Mouse (Mus musculus): ENCODE measurements around the gene Rhbdd3. TPM values are rescaled to one million over a fixed set of nuclear protein-coding genes. Genes with fewer than 3 reads are reported as not detected.
A peak's percentile ranks its signal among the peaks of the same experiment; 100 is the strongest.

Gene Rhbdd3
- polyA plus RNA-seq, 1 experiment = 232 TPM

DNA sequence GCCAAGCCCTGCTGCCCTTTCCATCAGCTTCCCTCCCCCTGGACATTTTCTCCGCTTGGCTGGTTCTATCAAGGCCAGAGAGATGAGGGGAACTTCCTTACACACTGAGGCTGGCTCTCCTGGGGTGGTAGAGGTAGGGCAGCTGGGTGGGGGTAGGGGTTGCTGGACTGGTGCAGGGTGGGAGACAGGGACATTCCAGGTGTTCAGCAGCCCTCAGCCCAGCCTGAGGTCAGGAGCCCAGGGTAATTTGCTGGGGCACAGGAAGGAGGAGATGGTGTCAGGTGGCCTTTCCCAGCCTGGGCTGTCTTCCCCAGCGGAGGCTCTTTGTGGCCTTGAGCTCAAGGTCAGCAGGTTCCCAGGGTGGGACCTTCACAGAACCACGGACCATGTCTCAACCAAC, 46.9 kb downstream of the Rhbdd3 start:
- no peaks in the 10 kb centered on the region for H3K36me3 ChIP-seq (ENCODE audit: control insufficient read depth, insufficient read depth, low read length)
- no peak overlapping the region for H3K27ac ChIP-seq (ENCODE audit: control insufficient read depth, insufficient read depth, low read depth, low read length)
- TF ChIP-seq CTCF (IDR thresholded peaks at IDR 0.05; ENCODE audit: control insufficient read depth, insufficient read depth, insufficient replicate concordance, low read depth, low read length) = no peak
- H3K27me3 ChIP-seq (ENCODE audit: control insufficient read depth, insufficient read depth, low read length) = no peaks in the 10 kb centered on the region
- no peaks in the 10 kb centered on the region for H3K4me1 ChIP-seq (ENCODE audit: control insufficient read depth, insufficient read depth, low read length)
- no peak overlapping the region for H3K4me3 ChIP-seq (ENCODE audit: control insufficient read depth, low read depth, low read length)

DNA sequence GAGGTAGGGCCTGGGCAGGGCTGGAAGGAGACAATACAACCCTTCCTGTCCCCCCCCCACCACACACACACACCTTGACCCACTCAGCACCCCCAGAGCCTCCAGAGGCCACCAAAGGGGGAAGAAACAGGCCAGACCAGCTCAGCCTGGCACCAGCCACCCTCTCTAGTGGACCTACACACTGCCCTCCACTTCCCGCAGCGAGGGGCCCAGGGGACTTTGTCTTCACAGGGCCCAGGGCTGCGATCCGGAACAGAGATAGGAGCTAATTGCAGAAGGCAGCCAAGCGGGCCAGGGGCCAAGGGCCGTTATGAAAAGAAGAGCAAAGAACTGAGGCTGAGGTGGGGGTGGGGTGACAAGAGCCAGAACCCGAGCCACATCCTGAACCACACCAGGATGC, 50.5 kb downstream of the Rhbdd3 start:
- TF ChIP-seq POLR2A (IDR thresholded peaks at IDR 0.05; ENCODE audit: control insufficient read depth, low read depth, low read length) (no peak), CTCF (IDR thresholded peaks at IDR 0.05; ENCODE audit: control insufficient read depth, insufficient read depth, insufficient replicate concordance, low read depth, low read length) (no peak)
- H3K36me3 ChIP-seq (ENCODE audit: control insufficient read depth, insufficient read depth, low read length) = no peaks in the 10 kb centered on the region
- H3K27ac ChIP-seq (ENCODE audit: control insufficient read depth, insufficient read depth, low read depth, low read length) = no peak overlapping the region
- no peaks in the 10 kb centered on the region; the same call in 1 of the 2 replicates for H3K27me3 ChIP-seq (ENCODE audit: control insufficient read depth, insufficient read depth, low read length)
- H3K4me1 ChIP-seq (ENCODE audit: control insufficient read depth, insufficient read depth, low read length) = peaks cover 11% of the 10 kb centered on the region
- H3K4me3 ChIP-seq (ENCODE audit: control insufficient read depth, low read depth, low read length) = no peak overlapping the region

DNA sequence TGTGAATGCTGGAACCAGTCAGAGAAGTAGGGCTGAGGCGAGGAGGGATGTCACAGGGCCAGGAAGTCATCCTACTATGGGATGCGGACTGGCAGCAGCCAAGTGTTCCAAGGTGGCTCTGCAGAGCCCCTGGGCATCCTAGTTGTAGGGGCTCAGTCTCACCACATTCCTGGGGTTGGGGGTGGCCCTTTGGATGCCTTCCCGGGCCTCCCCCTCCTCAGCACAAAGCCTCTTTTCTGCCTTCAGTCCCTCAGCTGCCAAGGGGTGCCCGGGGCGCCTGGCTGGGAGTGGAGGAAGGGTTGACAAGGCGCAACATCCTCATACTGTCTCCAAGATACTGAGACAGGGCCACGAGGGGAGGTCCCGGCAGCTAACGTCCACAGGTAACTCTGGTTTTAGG, 51.2 kb downstream of the Rhbdd3 start:
- peaks cover 11% of the 10 kb centered on the region for H3K4me1 ChIP-seq (ENCODE audit: control insufficient read depth, insufficient read depth, low read length)
- H3K4me3 ChIP-seq (ENCODE audit: control insufficient read depth, low read depth, low read length) = no peak overlapping the region
- H3K36me3 ChIP-seq (ENCODE audit: control insufficient read depth, insufficient read depth, low read length) = no peaks in the 10 kb centered on the region
- H3K27ac ChIP-seq (ENCODE audit: control insufficient read depth, insufficient read depth, low read depth, low read length) = no peak overlapping the region
- TF ChIP-seq POLR2A (IDR thresholded peaks at IDR 0.05; ENCODE audit: control insufficient read depth, low read depth, low read length) (no peak), CTCF (IDR thresholded peaks at IDR 0.05; ENCODE audit: control insufficient read depth, insufficient read depth, insufficient replicate concordance, low read depth, low read length) (no peak)
- no peaks in the 10 kb centered on the region; the same call in 1 of the 2 replicates for H3K27me3 ChIP-seq (ENCODE audit: control insufficient read depth, insufficient read depth, low read length)

- no peaks in the 10 kb centered on the region for H3K36me3 ChIP-seq (ENCODE audit: control insufficient read depth, insufficient read depth, low read length)
- H3K27ac ChIP-seq (ENCODE audit: control insufficient read depth, insufficient read depth, low read depth, low read length) = no peak overlapping the region
- no peak for TF ChIP-seq POLR2A (IDR thresholded peaks at IDR 0.05; ENCODE audit: control insufficient read depth, low read depth, low read length)
- TF ChIP-seq CTCF (IDR thresholded peaks at IDR 0.05; ENCODE audit: control insufficient read depth, insufficient read depth, insufficient replicate concordance, low read depth, low read length) = no peak
- no peak overlapping the region for H3K4me3 ChIP-seq (ENCODE audit: control insufficient read depth, low read depth, low read length)
- no peaks in the 10 kb centered on the region; the same call in 1 of the 2 replicates for H3K27me3 ChIP-seq (ENCODE audit: control insufficient read depth, insufficient read depth, low read length)
- H3K4me1 ChIP-seq (ENCODE audit: control insufficient read depth, insufficient read depth, low read length) = peaks cover 11% of the 10 kb centered on the region
Measured at GRCm38 (mm10) chr11:5150416-5151246, 51.9 kb downstream of the Rhbdd3 start.

- H3K27me3 ChIP-seq (ENCODE audit: control insufficient read depth, insufficient read depth, low read length) = no peaks in the 10 kb centered on the region; the same call in 1 of the 2 replicates
- no peak for TF ChIP-seq CTCF (IDR thresholded peaks at IDR 0.05; ENCODE audit: control insufficient read depth, insufficient read depth, insufficient replicate concordance, low read depth, low read length)
- TF ChIP-seq POLR2A (IDR thresholded peaks at IDR 0.05; ENCODE audit: control insufficient read depth, low read depth, low read length) = no peak
- H3K4me3 ChIP-seq (ENCODE audit: control insufficient read depth, low read depth, low read length) = no peak overlapping the region
- no peak overlapping the region for H3K27ac ChIP-seq (ENCODE audit: control insufficient read depth, insufficient read depth, low read depth, low read length)
- H3K36me3 ChIP-seq (ENCODE audit: control insufficient read depth, insufficient read depth, low read length) = no peaks in the 10 kb centered on the region
- peaks cover 11% of the 10 kb centered on the region for H3K4me1 ChIP-seq (ENCODE audit: control insufficient read depth, insufficient read depth, low read length)
Measured at GRCm38 (mm10) chr11:5151247-5151630, 52.5 kb downstream of the Rhbdd3 start.

- TF ChIP-seq CTCF (IDR thresholded peaks at IDR 0.05; ENCODE audit: control insufficient read depth, insufficient read depth, insufficient replicate concordance, low read depth, low read length) (no peak), POLR2A (IDR thresholded peaks at IDR 0.05; ENCODE audit: control insufficient read depth, low read depth, low read length) (no peak)
- Histone ChIP-seq H3K4me1 (ENCODE audit: control insufficient read depth, insufficient read depth, low read length) (peaks cover 11% of the 10 kb centered on the region), H3K4me3 (ENCODE audit: control insufficient read depth, low read depth, low read length) (peak within 1 kb of the TSS; percentile 64), H3K27ac (ENCODE audit: control insufficient read depth, insufficient read depth, low read depth, low read length) (no peak within 1 kb of the TSS), H3K27me3 (ENCODE audit: control insufficient read depth, insufficient read depth, low read length) (no peaks in the 10 kb centered on the region; the same call in 1 of the 2 replicates), H3K36me3 (ENCODE audit: control insufficient read depth, insufficient read depth, low read length) (no peaks in the 10 kb centered on the region)
Measured at GRCm38 (mm10) chr11:5151680-5152337, 53.1 kb downstream of the Rhbdd3 start, which contains the start of gene Emid1. Gene Emid1, minus strand, starts transcription at chr11:5152257.

Data from testis, adult 2 months (tissue).